Mouse (Mus musculus) thymus, postnatal 36 days (tissue): Measurements from ENCODE around the gene Wscd2.

Source experiments
- DNase-seq, 2 experiments: peaks; one replicate each; pipeline ENCODE4 v3.0.0; 2022; ENCODE audit warnings: mixed read lengths in 2 of 2

Gene Wscd2

GRCm38 (mm10) chr5:113490033-113490432 lies at the start of gene Wscd2:
Gene Wscd2, plus strand, starts transcription at chr5:113490333.
- no peak for DNase-seq

DNA sequence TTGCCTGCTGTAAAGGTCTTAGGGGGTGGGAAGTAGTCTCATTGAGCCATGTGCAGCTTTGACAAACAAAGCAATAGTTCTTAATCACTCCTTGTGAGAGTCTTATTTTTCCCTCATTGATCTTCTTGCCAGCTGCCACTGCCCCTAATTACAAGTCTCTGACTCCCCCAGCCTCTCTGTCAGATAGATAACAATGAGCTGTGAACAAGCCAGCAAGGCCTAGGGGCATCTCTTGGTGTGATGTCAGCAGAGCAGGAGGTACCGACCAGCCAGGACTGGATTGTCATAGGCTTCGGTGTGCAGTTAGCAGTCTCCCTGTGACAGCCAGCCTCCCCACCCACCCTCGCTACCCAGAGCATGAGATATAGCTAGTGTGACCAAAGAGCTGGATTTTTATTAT lies 48.0 kb upstream of the Wscd2 start:
- no peak for DNase-seq

- DNase-seq: no peak
Measured at GRCm38 (mm10) chr5:113448023-113448734, 42.0 kb upstream of the Wscd2 start.

DNA sequence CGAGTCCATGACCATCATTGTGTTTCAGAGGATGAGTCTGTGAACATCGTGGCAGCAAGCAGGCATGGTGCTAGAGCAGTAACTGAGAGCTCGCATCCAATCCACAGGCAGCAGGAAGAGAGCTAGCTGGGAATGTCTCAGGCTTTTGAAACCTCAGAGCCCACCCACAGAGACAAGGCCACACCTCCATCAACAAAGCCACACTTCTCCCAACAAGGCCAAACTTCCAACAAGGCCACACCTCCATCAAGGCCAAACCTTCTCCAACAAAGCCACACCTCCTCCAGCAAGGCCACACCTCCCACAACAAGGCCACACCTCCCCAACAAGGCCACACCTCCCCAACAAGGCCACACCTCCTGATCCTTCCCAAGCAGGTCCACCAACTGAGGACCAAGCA lies 40.8 kb upstream of the Wscd2 start:
- DNase-seq: no peak

DNA sequence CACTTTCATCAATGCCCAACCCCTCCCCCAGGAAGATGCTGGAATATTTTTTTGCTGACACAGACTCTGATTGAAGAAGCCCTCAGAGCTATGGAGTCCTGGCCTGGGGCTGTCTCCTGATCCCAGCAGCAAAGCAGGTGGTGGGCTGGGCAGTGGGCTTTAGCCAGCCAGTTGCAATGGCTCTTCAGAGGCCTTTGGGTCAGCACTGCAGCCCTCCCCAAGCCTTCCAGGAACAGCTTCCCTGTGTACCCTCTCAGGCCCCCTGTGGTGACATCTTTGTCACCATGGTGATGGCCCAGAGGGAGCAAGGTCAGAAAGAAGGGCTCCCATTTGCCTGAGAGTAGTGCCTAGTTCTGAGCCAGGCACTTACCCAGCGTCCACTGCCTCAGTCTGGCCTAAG lies 37.4 kb upstream of the Wscd2 start:
- no peak for DNase-seq

DNA sequence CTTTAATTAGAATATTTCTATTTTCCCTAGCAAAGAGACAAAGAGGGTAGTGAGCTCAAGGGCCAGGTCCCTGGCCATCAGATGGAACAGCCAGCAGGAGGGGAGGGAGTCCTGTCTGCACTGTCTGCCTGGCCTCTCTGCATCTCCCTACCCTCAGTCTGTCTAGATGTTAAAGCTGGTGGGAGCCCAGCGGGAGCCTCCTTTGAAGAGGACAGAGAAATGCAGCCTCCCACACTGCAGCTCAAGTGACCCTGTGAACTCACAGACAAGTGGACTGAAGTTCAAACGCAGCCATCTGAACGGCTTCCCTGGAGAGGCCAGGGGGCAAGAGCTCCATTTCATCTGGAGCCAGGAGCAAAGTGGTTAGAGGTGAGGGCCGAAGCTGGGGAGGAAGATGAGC lies 36.8 kb upstream of the Wscd2 start:
- no peak for DNase-seq

DNA sequence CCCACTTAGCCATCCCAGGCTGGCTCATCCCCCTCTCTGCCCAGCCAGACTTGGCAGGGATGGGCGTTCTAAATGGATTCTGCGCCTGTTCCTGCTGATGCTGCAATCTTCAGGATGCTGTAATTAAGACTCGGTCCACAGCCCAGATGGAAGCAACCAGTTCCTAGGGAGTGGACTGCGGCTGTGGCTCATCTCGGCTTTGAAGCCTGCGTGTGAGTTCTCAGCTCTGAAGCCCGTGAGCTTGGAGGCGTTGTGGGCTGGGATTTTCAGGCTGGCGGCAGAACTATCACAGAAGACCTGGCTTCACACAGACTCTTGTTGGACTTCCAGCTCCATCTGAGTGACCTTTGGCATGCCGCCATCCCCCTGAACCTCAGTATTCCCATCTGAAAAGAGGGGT lies 34.1 kb upstream of the Wscd2 start:
- DNase-seq: no peak

- DNase-seq: no peak
Measured at GRCm38 (mm10) chr5:113456756-113457155, 33.4 kb upstream of the Wscd2 start.

GRCm38 (mm10) chr5:113457260-113457659 lies 32.9 kb upstream of the Wscd2 start:
- DNase-seq: no peak

DNA sequence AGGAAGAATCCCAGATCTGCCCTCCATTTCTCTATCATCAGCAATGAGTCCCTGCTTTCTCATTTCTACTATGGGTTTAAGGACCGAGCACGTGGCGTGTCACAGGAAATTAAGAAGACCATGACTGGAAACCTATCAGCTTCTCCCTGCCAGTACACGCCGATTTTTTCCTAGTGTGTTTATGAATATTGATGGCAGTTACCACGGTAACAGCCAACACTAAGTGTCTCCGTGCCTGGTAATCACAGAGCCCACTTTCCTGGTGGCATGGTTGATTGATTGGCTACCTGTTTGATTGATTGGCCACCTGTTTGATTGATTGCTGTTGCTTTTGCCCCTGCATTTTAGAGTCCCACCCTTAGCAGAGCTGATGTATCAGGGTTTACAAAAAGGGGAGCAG lies 30.2 kb upstream of the Wscd2 start:
- DNase-seq: no peak

- DNase-seq: no peak
Measured at GRCm38 (mm10) chr5:113461582-113461981, 28.6 kb upstream of the Wscd2 start.

GRCm38 (mm10) chr5:113461998-113462625 lies 28.0 kb upstream of the Wscd2 start:
- DNase-seq: no peak

DNA sequence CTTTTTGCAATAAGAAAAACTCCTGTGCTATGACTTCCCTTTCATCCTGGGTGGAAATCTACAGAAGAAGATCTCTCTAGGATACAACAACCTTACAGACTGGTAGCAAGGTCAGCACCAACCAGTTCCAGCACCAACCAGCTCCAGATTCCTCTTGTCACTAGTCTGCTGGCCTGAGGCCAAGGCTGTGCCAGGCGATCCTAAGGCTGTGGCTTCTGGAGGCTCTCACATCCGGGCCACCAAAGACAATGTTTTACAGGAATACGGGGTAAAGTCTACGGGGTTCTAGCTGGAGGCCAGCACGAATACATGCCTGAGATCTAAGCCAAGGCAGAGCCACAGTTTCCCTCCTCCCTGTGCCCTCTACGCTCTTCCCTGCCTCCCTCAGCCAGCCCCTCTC lies 25.4 kb upstream of the Wscd2 start:
- no peak for DNase-seq

DNA sequence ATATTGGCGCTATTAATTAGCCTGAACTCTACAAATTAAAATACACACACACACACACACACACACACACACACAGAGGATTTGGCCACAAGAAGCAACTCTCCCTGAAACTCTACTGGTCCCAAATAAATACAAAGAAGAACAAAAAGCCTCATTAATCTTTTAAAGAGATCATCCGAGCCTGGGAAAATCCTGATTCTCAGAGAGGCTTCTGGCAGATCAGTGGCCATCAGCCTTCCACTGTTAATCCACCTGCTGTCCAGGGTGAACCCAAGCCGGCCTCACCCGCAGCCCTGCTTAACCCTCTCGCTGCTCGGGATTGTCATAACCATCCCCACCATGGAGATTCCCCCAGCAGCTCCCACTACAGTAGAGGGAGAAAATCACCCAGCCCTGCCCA lies 23.6 kb upstream of the Wscd2 start:
- DNase-seq: no peak

GRCm38 (mm10) chr5:113467072-113467471 lies 23.1 kb upstream of the Wscd2 start:
- no peak for DNase-seq

DNA sequence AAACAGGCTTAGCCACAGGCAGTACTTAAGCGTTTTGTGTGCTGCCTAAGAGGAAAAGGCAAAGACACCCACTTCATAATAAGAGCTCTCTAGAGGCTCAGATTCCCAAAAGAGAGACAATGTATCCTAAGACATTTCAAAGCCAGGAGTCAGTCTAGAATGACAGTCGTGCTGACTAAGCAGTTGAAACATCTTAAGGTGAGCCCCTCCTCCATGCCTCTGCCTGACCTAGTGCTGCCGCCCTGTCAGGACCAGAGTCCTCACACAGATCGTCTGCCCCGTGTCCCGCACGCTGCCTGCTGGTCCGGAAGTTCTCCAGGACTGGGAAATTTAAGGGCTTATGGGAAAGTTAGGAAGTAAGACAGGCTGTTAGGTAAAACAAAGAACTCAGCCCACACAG lies 22.4 kb upstream of the Wscd2 start:
- no peak for DNase-seq

- DNase-seq: no peak
Measured at GRCm38 (mm10) chr5:113468625-113469024, 21.5 kb upstream of the Wscd2 start.

GRCm38 (mm10) chr5:113469231-113469630 lies 20.9 kb upstream of the Wscd2 start:
- no peak for DNase-seq

DNA sequence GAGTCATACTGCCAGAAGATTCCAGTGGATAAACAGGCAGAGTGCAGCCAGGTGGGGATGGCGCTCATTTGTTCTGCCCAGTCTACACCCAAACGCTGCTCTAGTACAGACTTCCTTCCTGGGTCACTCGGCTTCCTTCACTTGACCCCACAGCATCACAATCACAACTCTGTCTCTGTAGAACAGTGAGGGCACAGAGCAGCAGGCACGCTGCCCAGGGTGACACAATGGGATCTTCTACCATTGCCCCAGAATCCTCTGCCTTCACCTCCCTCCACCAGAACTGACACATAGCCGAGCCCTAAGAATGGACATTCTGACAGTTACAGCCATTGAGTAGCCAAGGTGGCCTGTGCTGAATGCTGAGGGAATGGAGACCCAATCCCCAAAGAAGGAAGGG lies 20.3 kb upstream of the Wscd2 start:
- no peak for DNase-seq

DNA sequence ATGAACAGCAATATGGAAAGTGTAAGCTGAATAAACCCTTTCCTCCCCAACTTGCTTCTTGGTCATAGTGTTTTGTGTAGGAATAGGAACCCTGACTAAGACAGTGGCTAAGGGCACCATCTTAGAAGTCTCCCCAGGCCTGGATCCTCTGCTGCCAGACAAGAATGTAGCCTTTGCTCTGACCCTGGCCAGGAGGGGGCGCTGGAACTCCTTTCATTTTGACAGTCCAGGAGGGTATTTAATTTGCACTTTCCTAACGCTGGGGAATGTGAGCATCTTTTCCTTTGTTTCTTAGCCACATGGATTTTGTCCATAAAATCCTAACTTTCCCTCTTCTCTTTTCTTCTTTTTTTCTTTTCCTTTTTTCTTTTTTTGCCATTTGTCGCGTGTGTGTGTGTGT lies 18.7 kb upstream of the Wscd2 start:
- DNase-seq: peak; percentile 45 to 59

- DNase-seq: no peak
Measured at GRCm38 (mm10) chr5:113472339-113472738, 17.8 kb upstream of the Wscd2 start.

- no peak for DNase-seq
Measured at GRCm38 (mm10) chr5:113476816-113477215, 13.3 kb upstream of the Wscd2 start.

DNA sequence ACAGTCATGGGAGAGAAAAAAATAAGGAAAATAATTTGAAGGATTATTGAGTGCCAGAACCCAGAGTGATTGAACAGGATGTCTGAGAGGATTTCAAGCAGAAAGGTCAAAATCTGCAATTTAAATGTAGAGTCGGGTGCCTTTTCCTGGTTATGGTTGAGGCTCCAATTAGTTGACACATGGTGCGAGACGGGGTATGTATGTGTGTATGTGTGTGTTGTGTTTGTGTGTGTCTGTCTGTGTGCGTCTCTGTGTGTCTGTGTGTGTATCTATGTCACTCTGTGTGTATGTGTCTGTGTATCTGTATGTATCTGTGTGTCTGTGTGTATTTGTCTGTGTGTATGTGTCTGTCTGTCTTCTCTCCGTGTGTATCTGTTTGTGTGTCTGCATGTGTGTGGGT lies 11.1 kb upstream of the Wscd2 start:
- DNase-seq: no peak

DNA sequence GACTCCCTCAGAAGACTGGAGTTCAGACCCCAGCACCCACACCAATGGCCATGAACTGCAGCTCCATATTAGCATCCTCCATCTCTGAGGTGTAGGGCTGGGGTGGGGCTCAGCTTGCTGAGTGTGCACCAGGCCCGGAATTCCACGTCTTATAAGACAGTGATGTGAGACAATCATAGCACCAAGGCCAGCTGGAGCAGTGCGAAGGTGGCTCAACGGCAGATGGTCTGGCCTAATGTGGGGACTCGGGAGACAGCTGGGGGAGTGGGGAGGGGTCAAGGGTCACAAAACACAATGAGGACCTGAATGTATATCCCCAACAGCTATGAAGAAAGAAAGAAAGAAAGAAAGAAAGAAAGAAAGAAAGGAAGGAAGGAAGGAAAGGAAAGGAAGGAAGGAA lies 9.7 kb upstream of the Wscd2 start:
- no peak for DNase-seq

DNA sequence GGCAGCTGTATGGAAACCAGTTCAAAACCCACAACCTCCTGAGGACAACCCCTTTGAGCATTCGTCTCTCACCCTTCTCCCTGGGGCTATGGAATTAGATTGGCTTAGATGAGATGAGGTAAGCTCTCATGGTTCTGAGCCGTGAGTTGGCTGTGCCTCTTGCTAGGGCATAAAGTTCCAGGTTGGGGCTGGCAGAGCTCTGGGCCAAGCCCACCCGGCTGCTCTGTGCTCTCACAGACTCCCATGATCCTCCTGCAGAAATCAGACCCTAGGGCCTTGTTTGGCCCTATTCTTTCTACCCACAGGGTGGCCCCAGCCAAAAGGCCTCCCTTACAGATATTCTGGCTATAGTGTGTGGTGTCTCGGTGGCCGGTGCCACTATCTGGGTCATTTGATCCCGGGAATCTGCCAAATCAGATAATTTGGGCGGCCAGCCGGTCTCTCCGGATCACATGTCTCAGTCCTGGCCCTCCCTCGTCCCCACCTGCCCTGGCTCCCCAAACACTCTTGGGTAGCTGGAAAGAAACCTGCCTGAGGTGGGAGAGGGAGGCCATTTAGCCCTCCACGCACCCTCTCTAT lies 4.5 kb upstream of the Wscd2 start:
- DNase-seq: no peak
